Mouse (Mus musculus) erythroblast, embryonic 14.5 days (primary cell): ENCODE measurements around the gene Ola1.

Experiments used
- GATA1 ChIP-seq: IDR thresholded peaks from 2 replicates; pipeline ENCODE4 v1.6.1; 2012; ENCODE audit warnings: low read length, inconsistent platforms, mixed read lengths
- TAL1 ChIP-seq: IDR thresholded peaks from 3 replicates; pipeline ENCODE4 v1.6.1; 2012; ENCODE audit warnings: low read length, inconsistent platforms, mixed read lengths

GRCm38 (mm10) chr2:73079311-73079710 lies 139.4 kb downstream of the Ola1 start:
- TF ChIP-seq GATA1, result no peak
- no peak for TF ChIP-seq TAL1
